Mouse (Mus musculus): ENCODE results near the gene Il1rapl2. TPM values are rescaled to one million over a fixed set of nuclear protein-coding genes. Genes with fewer than 3 reads are reported as not detected.

The Il1rapl2 gene
- not detected in 2 replicates for polyA plus RNA-seq (2012; ENCODE audit: insufficient read depth, low replicate concordance)

DNA sequence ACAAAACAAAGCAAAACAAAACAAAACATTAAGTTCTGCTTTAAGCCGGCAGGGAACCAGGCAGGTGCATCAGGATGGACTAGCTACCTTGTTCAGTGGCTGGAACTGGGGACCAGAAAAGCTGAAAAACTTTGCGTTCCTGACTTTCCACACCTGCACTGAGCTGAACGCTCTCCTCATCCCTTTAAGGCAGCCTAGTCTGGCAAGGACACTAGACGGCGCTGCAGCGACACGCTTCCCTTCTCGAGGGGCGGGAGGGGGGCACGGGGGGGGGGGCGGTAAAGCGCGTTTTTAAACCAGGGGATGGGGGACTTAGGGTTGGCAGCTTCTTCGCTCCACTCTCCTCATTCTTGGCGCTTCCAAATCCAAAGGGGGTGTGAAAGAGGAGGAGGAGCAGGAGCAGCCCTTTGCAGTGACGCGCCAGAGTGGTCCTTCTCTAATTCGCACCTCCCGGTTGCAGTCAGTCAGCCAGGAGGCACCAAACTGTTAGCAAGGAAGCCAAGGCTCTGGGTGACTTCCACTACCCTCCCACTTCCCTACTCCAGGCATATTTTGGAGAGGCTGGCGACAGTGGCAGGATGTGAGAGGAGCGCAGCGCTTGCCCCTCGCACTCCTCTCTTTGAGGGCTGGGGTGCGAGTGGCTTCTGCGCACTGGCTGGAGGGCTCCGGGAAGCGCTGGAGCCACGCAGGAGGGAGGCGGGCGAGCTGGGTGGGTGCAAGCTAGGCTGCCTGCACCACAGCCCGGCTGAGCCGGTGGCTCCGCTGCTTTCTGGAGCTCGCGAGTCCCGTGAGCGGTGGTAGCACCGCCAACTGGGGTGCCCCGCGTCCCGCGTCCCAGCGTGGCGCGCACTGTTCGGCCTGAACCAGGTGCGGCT lies at the start of gene Il1rapl2:
TSS of gene Il1rapl2 (plus strand) at position 288 of the 875 bp plus-strand sequence.
- no peaks in the 10 kb centered on the region for H3K36me3 ChIP-seq (replicated peaks; ENCODE audit: low read length)
- peak within 1 kb of the TSS; percentile 28 for H3K4me3 ChIP-seq (replicated peaks)
- no peaks in the 10 kb centered on the region for H3K9me3 ChIP-seq
- no peak for TF ChIP-seq FLI1 (IDR thresholded peaks at IDR 0.05; ENCODE audit: low read length)
- no peak for TF ChIP-seq GATA1 (IDR thresholded peaks at IDR 0.05; ENCODE audit: borderline replicate concordance, low read length)
- peaks cover 37% of the 10 kb centered on the region for H3K27me3 ChIP-seq (replicated peaks)
- H3K4me1 ChIP-seq = no peaks in the 10 kb centered on the region

DNA sequence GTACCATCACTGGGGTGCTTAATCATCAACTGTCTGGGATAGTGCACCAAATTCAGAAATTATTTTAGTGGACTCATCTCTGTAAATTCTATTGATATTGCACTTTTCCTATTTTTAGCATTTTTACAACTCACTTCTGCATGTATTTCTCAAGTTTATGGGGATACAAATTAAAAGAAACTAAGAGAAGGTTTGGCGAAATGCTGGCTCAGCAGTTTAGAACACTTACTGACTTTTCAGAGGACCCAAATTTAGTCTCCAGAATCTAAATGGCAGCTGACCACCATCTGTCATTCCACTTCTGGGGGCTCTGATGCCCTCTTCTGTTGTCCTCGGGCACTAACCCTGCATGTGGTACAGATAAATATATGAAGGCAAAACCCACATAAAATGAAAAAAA lies 22.1 kb upstream of the Il1rapl2 start:
- Histone ChIP-seq H3K27me3 (replicated peaks) (no peaks in the 10 kb centered on the region), H3K36me3 (replicated peaks; ENCODE audit: low read length) (no peaks in the 10 kb centered on the region), H3K4me3 (replicated peaks) (no peak overlapping the region), H3K4me1 (no peaks in the 10 kb centered on the region), H3K9me3 (no peaks in the 10 kb centered on the region)
- TF ChIP-seq GATA1 (IDR thresholded peaks at IDR 0.05; ENCODE audit: borderline replicate concordance, low read length) (no peak), FLI1 (IDR thresholded peaks at IDR 0.05; ENCODE audit: low read length) (no peak)

DNA sequence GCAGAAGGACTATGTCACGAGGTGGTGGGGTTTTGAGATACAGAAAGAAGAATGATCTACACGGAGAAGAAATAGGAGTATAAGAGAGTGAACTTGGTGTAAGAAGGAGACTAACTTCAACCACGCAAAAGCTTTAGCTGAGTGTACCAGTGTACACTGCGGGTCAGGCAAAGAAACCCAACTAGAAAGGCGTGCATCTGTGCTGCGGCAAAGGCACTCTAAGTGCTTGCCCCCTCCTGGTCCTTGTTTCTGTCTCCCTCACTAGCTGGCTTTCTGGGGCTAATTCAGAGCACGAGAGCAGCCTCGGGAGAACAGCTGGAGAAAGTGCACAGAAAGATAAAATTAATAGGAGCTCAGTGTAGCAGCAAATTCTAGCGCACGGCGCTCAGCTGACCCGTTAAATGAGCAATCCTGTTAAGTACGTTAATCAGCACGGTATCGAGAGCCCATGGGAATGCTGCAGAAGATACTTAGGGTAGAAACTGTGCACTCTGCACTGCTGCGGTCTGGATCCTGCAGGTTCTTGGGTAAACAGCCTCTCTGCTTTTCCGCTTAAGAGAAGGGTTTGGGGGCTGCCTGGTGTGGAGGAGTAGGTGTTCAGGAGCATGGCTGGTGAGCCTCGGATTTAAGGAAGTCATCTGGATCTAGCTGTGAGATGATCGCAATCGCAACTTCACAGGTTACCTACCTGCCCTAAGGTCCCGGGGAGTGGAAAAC lies 778 bp upstream of the Il1rapl2 start:
- Histone ChIP-seq H3K4me3 (replicated peaks) (no peak overlapping the region), H3K27me3 (replicated peaks) (peaks cover 37% of the 10 kb centered on the region), H3K36me3 (replicated peaks; ENCODE audit: low read length) (no peaks in the 10 kb centered on the region), H3K4me1 (no peaks in the 10 kb centered on the region), H3K9me3 (no peaks in the 10 kb centered on the region)
- TF ChIP-seq GATA1 (IDR thresholded peaks at IDR 0.05; ENCODE audit: borderline replicate concordance, low read length) (no peak), FLI1 (IDR thresholded peaks at IDR 0.05; ENCODE audit: low read length) (no peak)

DNA sequence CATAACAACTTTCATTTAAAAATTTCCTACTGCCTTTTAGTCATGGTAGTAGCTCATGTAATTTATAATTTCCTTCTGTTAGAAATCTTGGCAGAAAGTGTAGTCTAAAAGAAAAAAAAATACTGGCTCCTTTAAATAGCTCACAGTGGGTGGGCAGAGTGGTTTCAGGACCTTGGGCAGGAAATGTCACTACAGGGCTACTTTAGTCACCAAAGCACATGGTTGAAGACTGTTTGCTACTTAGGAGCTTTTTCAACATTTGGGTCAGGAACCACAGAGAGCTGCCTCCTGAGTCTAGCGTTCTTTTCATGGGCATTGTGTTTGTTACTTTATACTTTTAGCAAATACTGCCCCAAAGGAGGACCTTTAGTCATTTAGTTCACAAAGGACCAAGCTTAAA lies 12.2 kb downstream of the Il1rapl2 start:
- Histone ChIP-seq H3K36me3 (replicated peaks; ENCODE audit: low read length) (no peaks in the 10 kb centered on the region), H3K4me3 (replicated peaks) (no peak overlapping the region), H3K27me3 (replicated peaks) (no peaks in the 10 kb centered on the region), H3K4me1 (no peaks in the 10 kb centered on the region), H3K9me3 (no peaks in the 10 kb centered on the region)
- TF ChIP-seq FLI1 (IDR thresholded peaks at IDR 0.05; ENCODE audit: low read length) = no peak

DNA sequence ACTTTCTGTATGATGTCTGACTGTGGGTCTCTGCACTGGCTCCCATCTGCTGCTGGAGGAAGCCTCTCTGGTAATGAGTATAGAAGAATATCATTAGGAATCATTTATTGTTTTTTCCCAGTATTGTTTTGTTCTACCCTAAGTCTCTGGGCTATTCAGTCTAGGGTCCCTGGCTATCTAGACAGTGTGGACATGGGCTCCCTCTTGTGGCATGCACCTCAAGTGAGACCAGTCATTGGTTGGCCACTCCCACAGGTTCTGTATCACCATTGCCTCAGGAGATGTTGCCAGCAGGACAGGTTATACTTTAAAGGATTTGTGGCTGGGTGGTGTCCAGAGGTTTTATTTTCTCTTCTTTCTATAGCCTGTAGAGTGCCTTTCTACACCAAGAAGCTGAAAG lies 50.3 kb downstream of the Il1rapl2 start:
- no peak for TF ChIP-seq FLI1 (IDR thresholded peaks at IDR 0.05; ENCODE audit: low read length)
- no peaks in the 10 kb centered on the region for H3K9me3 ChIP-seq
- H3K36me3 ChIP-seq (replicated peaks; ENCODE audit: low read length) = no peaks in the 10 kb centered on the region
- H3K27me3 ChIP-seq (replicated peaks) = no peaks in the 10 kb centered on the region
- H3K4me3 ChIP-seq (replicated peaks) = no peak overlapping the region
- no peaks in the 10 kb centered on the region for H3K4me1 ChIP-seq

DNA sequence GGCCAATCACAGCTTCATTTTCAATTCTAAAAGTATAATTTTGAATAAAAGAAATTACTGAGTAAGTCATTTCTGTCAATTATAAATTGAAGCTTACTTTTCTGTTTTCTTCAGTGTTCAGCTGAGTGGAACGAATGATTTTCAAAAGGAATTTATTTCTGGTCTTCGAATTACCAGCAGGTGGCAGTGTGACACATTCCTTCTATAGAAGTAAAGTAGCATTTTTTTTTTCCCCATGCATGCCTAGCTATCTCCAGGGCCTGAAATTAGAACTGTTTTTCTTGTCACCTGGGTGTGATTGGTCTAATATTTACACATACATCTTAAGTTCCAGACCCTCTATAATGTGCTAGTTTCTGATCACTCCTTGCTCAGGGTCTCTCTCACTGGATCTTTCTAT lies 96.6 kb downstream of the Il1rapl2 start:
- no peaks in the 10 kb centered on the region for H3K9me3 ChIP-seq
- TF ChIP-seq GATA1 (IDR thresholded peaks at IDR 0.05; ENCODE audit: borderline replicate concordance, low read length) (no peak), FLI1 (IDR thresholded peaks at IDR 0.05; ENCODE audit: low read length) (no peak)
- H3K36me3 ChIP-seq (replicated peaks; ENCODE audit: low read length) = no peaks in the 10 kb centered on the region
- H3K4me3 ChIP-seq (replicated peaks) = no peak overlapping the region
- H3K4me1 ChIP-seq = no peaks in the 10 kb centered on the region
- no peaks in the 10 kb centered on the region for H3K27me3 ChIP-seq (replicated peaks)

DNA sequence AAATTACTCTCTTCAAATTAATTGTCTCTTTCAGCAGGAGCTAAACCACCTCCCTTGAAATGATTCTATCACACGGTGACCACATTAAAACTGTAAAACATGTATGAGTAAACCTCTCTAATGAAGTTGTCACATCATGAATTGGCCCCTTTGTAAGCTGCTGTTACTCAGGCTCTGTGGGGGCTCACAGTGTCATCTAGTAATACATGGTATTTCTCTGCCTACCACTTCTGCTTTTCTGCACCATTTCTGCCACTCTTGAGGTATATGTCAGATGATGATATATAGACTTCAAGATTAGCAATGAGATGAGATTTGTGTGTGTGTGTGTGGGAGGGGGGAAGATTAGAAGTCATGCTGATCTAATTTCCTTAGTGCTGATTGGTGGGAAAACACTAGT lies 117.6 kb downstream of the Il1rapl2 start:
- TF ChIP-seq GATA1 (IDR thresholded peaks at IDR 0.05; ENCODE audit: borderline replicate concordance, low read length) (no peak), FLI1 (IDR thresholded peaks at IDR 0.05; ENCODE audit: low read length) (no peak)
- Histone ChIP-seq H3K27me3 (replicated peaks) (no peaks in the 10 kb centered on the region), H3K4me1 (no peaks in the 10 kb centered on the region), H3K36me3 (replicated peaks; ENCODE audit: low read length) (no peaks in the 10 kb centered on the region), H3K4me3 (replicated peaks) (no peak overlapping the region), H3K9me3 (no peaks in the 10 kb centered on the region)

DNA sequence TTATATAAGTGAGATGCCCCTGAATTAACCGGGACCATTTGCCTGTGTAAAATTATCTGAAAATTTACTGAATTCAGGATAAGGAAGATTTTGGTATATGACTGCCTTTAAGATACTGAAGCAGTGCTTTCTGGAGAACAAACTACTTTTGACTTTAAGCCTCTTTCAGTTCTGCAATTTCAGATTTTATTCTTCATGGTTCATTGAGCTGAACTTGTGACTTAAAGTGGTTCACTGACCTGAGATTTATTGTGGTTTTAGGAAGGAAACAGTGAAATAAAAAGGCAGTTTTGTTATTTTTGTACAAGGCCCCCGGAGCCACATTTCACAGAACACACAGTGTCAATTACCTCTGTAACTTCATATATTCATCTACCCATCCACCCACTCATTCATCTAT lies 129.6 kb downstream of the Il1rapl2 start:
- no peak for TF ChIP-seq GATA1 (IDR thresholded peaks at IDR 0.05; ENCODE audit: borderline replicate concordance, low read length)
- TF ChIP-seq FLI1 (IDR thresholded peaks at IDR 0.05; ENCODE audit: low read length) = no peak
- Histone ChIP-seq H3K4me1 (no peaks in the 10 kb centered on the region), H3K9me3 (no peaks in the 10 kb centered on the region), H3K36me3 (replicated peaks; ENCODE audit: low read length) (no peaks in the 10 kb centered on the region), H3K4me3 (replicated peaks) (no peak overlapping the region), H3K27me3 (replicated peaks) (no peaks in the 10 kb centered on the region)

DNA sequence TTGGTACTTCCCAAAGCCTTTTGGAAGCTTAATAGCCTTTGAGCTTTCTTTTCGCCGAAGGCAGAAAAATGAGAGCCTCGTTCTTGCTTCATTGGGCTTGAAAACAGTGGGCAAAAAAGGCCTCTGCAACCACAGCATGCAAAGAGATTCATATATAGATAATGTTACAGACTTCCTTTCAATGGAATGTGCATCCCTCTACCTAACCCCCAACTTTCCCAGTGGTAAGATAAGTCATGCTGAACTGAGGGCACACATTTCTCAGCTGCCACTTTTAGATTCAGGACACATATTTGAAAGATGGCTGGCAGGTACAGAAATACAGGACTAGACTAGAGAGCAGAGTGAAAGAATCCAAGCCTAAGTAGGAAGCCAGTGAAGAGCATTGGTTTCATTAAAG lies 185.1 kb downstream of the Il1rapl2 start:
- TF ChIP-seq FLI1 (IDR thresholded peaks at IDR 0.05; ENCODE audit: low read length) = no peak
- TF ChIP-seq GATA1 (IDR thresholded peaks at IDR 0.05; ENCODE audit: borderline replicate concordance, low read length) = no peak
- H3K27me3 ChIP-seq (replicated peaks) = no peaks in the 10 kb centered on the region
- H3K9me3 ChIP-seq = no peaks in the 10 kb centered on the region
- H3K4me3 ChIP-seq (replicated peaks) = no peak overlapping the region
- no peaks in the 10 kb centered on the region for H3K36me3 ChIP-seq (replicated peaks; ENCODE audit: low read length)
- H3K4me1 ChIP-seq = no peaks in the 10 kb centered on the region

DNA sequence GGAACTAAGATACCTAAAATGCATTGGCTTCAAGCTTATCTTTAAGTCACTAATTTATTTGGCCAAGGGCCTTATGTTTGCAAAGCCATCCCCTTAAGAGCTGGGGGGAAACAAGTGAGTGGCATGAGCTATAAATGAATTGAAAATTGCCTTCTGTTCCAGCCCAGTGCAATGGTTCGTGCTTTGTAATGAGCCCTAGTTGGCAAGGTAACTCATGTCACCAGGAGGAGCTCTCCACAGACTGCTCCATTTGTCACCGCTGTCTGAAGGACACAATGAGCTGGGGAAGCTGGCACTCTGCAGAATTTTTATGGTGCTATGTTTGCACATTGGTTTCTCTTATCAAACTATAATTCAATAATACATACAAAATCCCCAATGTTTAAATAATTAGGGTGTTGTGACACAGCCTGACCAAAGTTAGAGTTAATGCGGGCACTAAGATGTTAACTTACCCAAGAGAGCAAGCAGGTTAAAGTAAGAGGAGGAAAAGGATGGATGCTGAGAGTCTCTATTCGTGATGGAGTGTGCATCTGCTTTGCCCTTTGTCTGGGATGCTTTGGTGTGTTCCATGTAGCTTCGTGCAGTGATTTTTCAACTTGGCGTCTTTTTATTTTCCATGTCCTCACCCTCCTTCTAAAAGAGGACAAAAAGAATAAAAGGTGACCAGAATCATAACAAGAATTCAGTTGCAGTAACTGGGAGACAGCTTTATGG lies 235.2 kb downstream of the Il1rapl2 start:
- no peaks in the 10 kb centered on the region for H3K4me1 ChIP-seq
- H3K4me3 ChIP-seq (replicated peaks) = no peak overlapping the region
- TF ChIP-seq GATA1 (IDR thresholded peaks at IDR 0.05; ENCODE audit: borderline replicate concordance, low read length) (no peak), FLI1 (IDR thresholded peaks at IDR 0.05; ENCODE audit: low read length) (no peak)
- H3K36me3 ChIP-seq (replicated peaks; ENCODE audit: low read length) = no peaks in the 10 kb centered on the region
- no peaks in the 10 kb centered on the region for H3K27me3 ChIP-seq (replicated peaks)
- no peaks in the 10 kb centered on the region for H3K9me3 ChIP-seq
